In the genomic region with DNA sequence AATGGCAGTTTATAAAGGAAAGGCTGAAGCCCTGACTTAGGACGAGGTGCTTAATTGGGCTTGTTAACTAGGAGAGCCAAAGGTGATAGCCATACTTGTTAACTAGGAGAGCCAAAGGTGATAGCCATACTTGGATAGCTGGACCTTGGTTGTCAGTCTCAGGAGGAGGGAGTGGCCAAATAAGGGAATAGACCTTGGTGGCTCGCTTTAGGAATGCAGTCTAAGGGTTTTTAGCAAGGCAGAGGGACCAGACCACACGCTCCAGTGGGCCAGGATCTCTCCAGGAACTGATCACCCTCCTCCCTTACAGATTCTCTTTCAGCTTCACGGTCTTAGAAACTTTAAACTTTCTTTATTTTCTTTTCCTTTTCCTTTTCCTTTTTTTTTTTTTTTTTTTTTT, we compare ENCODE assay signal across 21 mouse cellular contexts. TPM values are rescaled to one million over a fixed set of nuclear protein-coding genes. Genes with fewer than 3 reads are reported as not detected.
DNase-seq lines count a peak whose midpoint lies in the region; ATAC-seq and TF ChIP-seq lines count a peak whose summit lies in the region.
"Had no signal": no experiment of that assay in that cellular context is flagged by ENCODE, and none has a peak within 500 bp of the region (broad histone marks: within the 10 kb centered on the region; RNA-seq: fewer than 3 reads in every experiment).

No protein-coding gene starts in this region.

- no peaks in the 10 kb centered on the region for H3K36me3 ChIP-seq in heart, embryonic 15.5 days
- H3K36me3 ChIP-seq: hindbrain, embryonic 12.5 days; intestine, embryonic 15.5 days; limb, embryonic 12.5 days; stomach, embryonic 15.5 days had no signal

- peak overlapping the region; percentile 72 for H3K27ac ChIP-seq in heart, embryonic 15.5 days
- H3K27ac ChIP-seq: hindbrain, embryonic 12.5 days; intestine, embryonic 15.5 days; limb, embryonic 12.5 days; liver, embryonic 14.5 days; stomach, embryonic 15.5 days had no signal

- 0 out of 2 replicates have a peak overlapping the region, but pooled peaks have one; percentile 5 for H3K4me3 ChIP-seq in heart, embryonic 15.5 days
- H3K4me3 ChIP-seq: hindbrain, embryonic 12.5 days; intestine, embryonic 15.5 days; limb, embryonic 12.5 days; megakaryocyte, embryonic 14.5 days; stomach, embryonic 15.5 days had no signal

- ATAC-seq in heart, embryonic 15.5 days (replicated peaks; ENCODE audit: insufficient number of reproducible peaks, insufficient read depth, low FRiP score, low read depth), result peak; percentile 62; the same call in 1 of the 2 replicates
- ATAC-seq: intestine, embryonic 15.5 days had no signal

- peak; percentile 8 to 13 for DNase-seq in heart, adult 9 months (ENCODE audit: low spot score in 2 of 2)
- no peak for DNase-seq in heart, postnatal 14 days
- DNase-seq in ES-CJ7 (ENCODE audit: low read depth, low spot score), result peak; percentile 33
- DNase-seq in brain, embryonic 14.5 days (ENCODE audit: low read depth), result peak; percentile 32
- no peak for DNase-seq in right cerebral cortex, postnatal 4 days
- DNase-seq in liver, result no peak
- DNase-seq: adrenal gland, postnatal 10 days; cerebellum, adult 18-20 months; cerebellum, postnatal 36 days; gastrocnemius, postnatal 36 days; kidney, postnatal 36 days; lung, postnatal 10 days; right cerebral cortex, adult 18-20 months; spleen, adult 18-20 months had no signal

- no peak for TF ChIP-seq POLR2A in brain, embryonic 14.5 days (IDR thresholded peaks at IDR 0.05; ENCODE audit: borderline replicate concordance, extremely low read depth, insufficient read depth, insufficient read length, poor library complexity, severe bottlenecking)

- H3K9me3 ChIP-seq in heart, embryonic 15.5 days (replicated peaks), result no peaks in the 10 kb centered on the region
- H3K9me3 ChIP-seq: hindbrain, embryonic 12.5 days; intestine, embryonic 15.5 days; limb, embryonic 12.5 days; megakaryocyte, embryonic 14.5 days; stomach, embryonic 15.5 days had no signal

- no peaks in the 10 kb centered on the region for H3K27me3 ChIP-seq in heart, embryonic 15.5 days
- H3K27me3 ChIP-seq: hindbrain, embryonic 12.5 days; intestine, embryonic 15.5 days; limb, embryonic 12.5 days; megakaryocyte, embryonic 14.5 days; stomach, embryonic 15.5 days had no signal

- TF ChIP-seq CTCF in brain, embryonic 14.5 days (IDR thresholded peaks at IDR 0.05; ENCODE audit: borderline replicate concordance, extremely low read depth, insufficient read depth, insufficient read length), result no peak

- H3K4me2 ChIP-seq in heart, embryonic 15.5 days, result peak overlapping the region; percentile 26; the same call in 1 of the 2 replicates
- H3K4me2 ChIP-seq: hindbrain, embryonic 12.5 days; intestine, embryonic 15.5 days; limb, embryonic 12.5 days; stomach, embryonic 15.5 days had no signal

- H3K4me1 ChIP-seq in heart, embryonic 15.5 days (replicated peaks), result peaks cover 5% of the 10 kb centered on the region
- H3K4me1 ChIP-seq: hindbrain, embryonic 12.5 days; intestine, embryonic 15.5 days; limb, embryonic 12.5 days; megakaryocyte, embryonic 14.5 days; stomach, embryonic 15.5 days had no signal

- 14% methylated on average over 4 of the region's 4 CpGs for WGBS in heart, embryonic 15.5 days

- no peak overlapping the region; the same call in 1 of the 2 replicates for H3K9ac ChIP-seq in heart, embryonic 15.5 days
- H3K9ac ChIP-seq: hindbrain, embryonic 12.5 days; intestine, embryonic 15.5 days; limb, embryonic 12.5 days; liver, embryonic 14.5 days; stomach, embryonic 15.5 days had no signal

- intact Hi-C loops in heart, postnatal 14 days (cut with DNase I), result no loop called here

RNA-seq across cellular contexts. Expression of gene Grb14, which starts 13.4 kb away (rescaled TPM):
- total RNA-seq in heart, postnatal 14 days (2021), result 100 to 1,000 TPM; 148 to 165 TPM
- 6.5 and 9.7 TPM in 2 replicates for polyA plus RNA-seq in brain, embryonic 14.5 days (2012; rRNA removed)
- polyA plus RNA-seq in heart, embryonic 15.5 days (2015; fragmentation: Nextera tagmentation; extraction: Ambion mirVana), result 97.3 and 111 TPM in 2 replicates

Comparison
In these comparisons a context has a peak if more than half of its experiments do, and no peak if none do; other contexts are left out.
1. DNase-seq: peak in heart, adult 9 months (2 of 2), ES-CJ7 (single experiment) and brain, embryonic 14.5 days (single experiment); none in heart, postnatal 14 days (0 of 2), right cerebral cortex, postnatal 4 days (single experiment) and liver (single experiment).